Mouse (Mus musculus): ENCODE measurements around the gene Gm5105. TPM values are rescaled to one million over a fixed set of nuclear protein-coding genes. Genes with fewer than 3 reads are reported as not detected.

Gm5105 gene
- polyA plus RNA-seq, 1 experiment: not detected

DNA sequence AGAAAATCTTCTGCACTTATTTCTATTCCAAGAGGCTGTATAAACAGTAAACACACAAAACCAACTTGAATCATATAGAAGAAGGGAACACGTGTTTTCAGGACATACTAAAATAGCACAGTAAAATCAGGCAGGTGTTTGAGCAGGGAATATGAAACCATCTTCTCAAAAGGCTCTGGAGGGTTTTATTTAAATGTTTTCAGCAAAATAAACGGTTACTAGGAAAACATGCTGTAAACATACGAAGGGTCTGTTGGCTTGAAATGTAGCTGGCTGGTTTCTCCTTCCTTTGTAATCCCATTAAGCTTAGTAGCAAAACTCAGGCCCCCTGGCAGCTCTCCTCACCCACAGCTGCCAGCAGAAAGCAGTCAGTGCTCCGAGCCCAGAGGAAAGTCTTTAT lies 9.0 kb downstream of the Gm5105 start:
- peaks cover 51% of the 10 kb centered on the region for H3K4me1 ChIP-seq
- peaks cover 3% of the 10 kb centered on the region for H3K27me3 ChIP-seq (replicated peaks)
- TF ChIP-seq GATA1 (IDR thresholded peaks at IDR 0.05; ENCODE audit: borderline replicate concordance, low read length): no peak
- no peak for TF ChIP-seq FLI1 (IDR thresholded peaks at IDR 0.05; ENCODE audit: low read length)
- no peak overlapping the region for H3K4me3 ChIP-seq (replicated peaks)
- no peaks in the 10 kb centered on the region for H3K9me3 ChIP-seq
- H3K36me3 ChIP-seq (replicated peaks; ENCODE audit: low read length): no peaks in the 10 kb centered on the region

DNA sequence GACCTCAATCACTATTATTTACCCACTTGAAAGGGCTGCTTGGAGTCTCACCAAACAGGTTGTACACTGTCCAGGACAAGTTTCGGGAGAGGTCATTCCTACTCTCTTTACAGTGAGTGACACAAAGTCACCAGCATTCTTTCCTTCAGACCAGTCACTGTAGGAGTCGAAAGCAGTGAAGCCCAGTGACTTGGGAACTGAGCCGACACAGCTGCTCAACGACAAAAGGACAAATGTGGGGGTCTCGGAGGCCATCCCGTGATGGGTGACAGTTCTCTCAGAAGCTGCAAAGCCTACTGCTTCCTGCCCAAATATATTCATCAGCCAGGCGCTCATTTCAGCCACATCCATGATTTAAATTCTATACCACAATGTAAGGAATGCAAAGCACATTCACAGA lies 10.2 kb downstream of the Gm5105 start:
- H3K4me1 ChIP-seq: peaks cover 45% of the 10 kb centered on the region
- no peaks in the 10 kb centered on the region for H3K9me3 ChIP-seq
- TF ChIP-seq GATA1 (IDR thresholded peaks at IDR 0.05; ENCODE audit: borderline replicate concordance, low read length) (no peak), FLI1 (IDR thresholded peaks at IDR 0.05; ENCODE audit: low read length) (no peak)
- H3K36me3 ChIP-seq (replicated peaks; ENCODE audit: low read length): no peaks in the 10 kb centered on the region
- H3K27me3 ChIP-seq (replicated peaks): peaks cover 5% of the 10 kb centered on the region
- no peak overlapping the region for H3K4me3 ChIP-seq (replicated peaks)

DNA sequence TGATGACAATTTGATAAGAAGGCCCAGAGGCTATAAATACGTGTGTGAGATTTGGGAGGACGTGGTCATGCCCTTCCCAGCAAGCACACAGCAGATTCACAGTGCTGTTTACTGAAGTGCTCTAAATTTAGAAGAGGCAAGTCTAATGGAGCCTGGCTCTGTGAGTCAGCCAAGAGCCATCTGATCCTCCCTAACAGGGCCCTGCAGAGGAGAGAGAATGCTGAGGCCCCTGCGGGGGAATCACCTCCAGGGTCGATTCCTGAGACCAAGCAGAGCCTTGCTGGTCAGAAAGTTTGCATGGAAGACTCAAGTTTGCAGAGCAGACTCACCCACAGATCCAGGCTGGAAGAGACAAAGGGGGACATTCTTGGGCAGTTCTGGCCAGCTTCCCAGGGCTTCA lies 13.2 kb downstream of the Gm5105 start:
- peaks cover 18% of the 10 kb centered on the region for H3K4me1 ChIP-seq
- H3K36me3 ChIP-seq (replicated peaks; ENCODE audit: low read length): no peaks in the 10 kb centered on the region
- no peaks in the 10 kb centered on the region for H3K9me3 ChIP-seq
- peaks cover 9% of the 10 kb centered on the region for H3K27me3 ChIP-seq (replicated peaks)
- no peak overlapping the region for H3K4me3 ChIP-seq (replicated peaks)
- TF ChIP-seq GATA1 (IDR thresholded peaks at IDR 0.05; ENCODE audit: borderline replicate concordance, low read length) (no peak), FLI1 (IDR thresholded peaks at IDR 0.05; ENCODE audit: low read length) (no peak)

DNA sequence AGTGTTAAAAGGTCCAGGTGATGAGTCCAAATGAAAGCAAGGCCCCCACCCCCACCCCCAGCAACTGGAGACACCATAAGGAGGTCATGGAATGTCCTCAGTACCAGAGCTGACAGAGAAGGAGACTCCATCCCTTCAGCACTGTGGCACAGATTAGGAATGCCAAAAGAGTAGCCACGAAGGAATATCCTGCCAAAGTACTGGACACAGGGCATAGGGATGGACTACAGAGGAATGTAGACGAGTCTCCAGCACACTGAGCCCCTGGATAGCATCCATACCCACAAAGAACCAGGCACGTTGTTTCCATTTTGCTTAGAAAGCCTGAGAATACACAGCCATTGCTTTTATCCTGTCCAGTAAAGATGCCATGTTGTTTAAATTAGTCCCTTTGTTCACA lies 15.8 kb downstream of the Gm5105 start:
- peaks cover 7% of the 10 kb centered on the region for H3K27me3 ChIP-seq (replicated peaks)
- H3K4me1 ChIP-seq: peaks cover 18% of the 10 kb centered on the region
- no peaks in the 10 kb centered on the region for H3K9me3 ChIP-seq
- H3K4me3 ChIP-seq (replicated peaks): no peak overlapping the region
- TF ChIP-seq GATA1 (IDR thresholded peaks at IDR 0.05; ENCODE audit: borderline replicate concordance, low read length): no peak
- no peak for TF ChIP-seq FLI1 (IDR thresholded peaks at IDR 0.05; ENCODE audit: low read length)
- H3K36me3 ChIP-seq (replicated peaks; ENCODE audit: low read length): no peaks in the 10 kb centered on the region

DNA sequence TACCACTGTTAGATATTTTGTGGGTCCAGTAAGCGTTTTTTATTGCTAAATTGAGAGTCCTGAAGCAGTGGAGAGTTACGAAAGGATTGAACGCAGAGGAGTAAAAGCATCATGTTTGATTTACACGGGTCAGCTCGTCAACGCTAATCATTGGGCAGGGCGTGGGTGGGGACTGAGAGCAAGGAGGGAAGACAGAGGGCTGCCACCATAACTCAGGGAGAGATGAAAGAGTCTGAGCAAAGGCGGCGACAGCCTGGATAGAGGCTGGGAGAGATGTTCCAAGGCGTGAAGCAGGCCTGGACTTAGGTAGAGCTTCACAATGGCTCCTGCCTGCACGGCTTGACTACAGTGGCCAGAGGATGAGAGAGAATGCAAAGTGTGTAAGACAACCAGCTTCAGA lies 16.4 kb downstream of the Gm5105 start:
- no peak overlapping the region for H3K4me3 ChIP-seq (replicated peaks)
- H3K4me1 ChIP-seq: peaks cover 20% of the 10 kb centered on the region
- no peaks in the 10 kb centered on the region for H3K9me3 ChIP-seq
- H3K27me3 ChIP-seq (replicated peaks): peaks cover 7% of the 10 kb centered on the region
- TF ChIP-seq FLI1 (IDR thresholded peaks at IDR 0.05; ENCODE audit: low read length) (no peak), GATA1 (IDR thresholded peaks at IDR 0.05; ENCODE audit: borderline replicate concordance, low read length) (no peak)
- no peaks in the 10 kb centered on the region for H3K36me3 ChIP-seq (replicated peaks; ENCODE audit: low read length)

DNA sequence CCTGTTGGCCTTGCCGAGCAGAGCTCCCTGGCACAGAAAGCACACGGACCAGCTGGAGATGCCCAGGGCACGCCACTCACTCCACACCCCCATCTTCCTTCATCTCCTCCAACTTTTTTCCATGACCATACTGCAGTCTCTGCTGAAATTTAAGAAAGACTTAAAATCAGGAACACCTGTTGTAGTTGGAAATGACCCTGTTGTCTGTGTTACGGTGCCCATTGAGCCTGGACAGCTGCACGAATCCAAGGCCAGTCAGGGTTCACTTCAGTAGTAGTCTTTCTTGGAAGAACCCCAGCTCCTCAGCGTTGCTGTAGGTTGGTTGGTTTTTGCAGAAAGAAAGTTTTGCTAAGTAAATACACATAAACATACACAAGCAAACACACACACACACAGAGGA lies 17.6 kb downstream of the Gm5105 start:
- H3K4me3 ChIP-seq (replicated peaks): no peak overlapping the region
- H3K36me3 ChIP-seq (replicated peaks; ENCODE audit: low read length): no peaks in the 10 kb centered on the region
- peaks cover 21% of the 10 kb centered on the region for H3K4me1 ChIP-seq
- H3K27me3 ChIP-seq (replicated peaks): peaks cover 7% of the 10 kb centered on the region
- no peaks in the 10 kb centered on the region for H3K9me3 ChIP-seq
- TF ChIP-seq GATA1 (IDR thresholded peaks at IDR 0.05; ENCODE audit: borderline replicate concordance, low read length) (no peak), FLI1 (IDR thresholded peaks at IDR 0.05; ENCODE audit: low read length) (no peak)

DNA sequence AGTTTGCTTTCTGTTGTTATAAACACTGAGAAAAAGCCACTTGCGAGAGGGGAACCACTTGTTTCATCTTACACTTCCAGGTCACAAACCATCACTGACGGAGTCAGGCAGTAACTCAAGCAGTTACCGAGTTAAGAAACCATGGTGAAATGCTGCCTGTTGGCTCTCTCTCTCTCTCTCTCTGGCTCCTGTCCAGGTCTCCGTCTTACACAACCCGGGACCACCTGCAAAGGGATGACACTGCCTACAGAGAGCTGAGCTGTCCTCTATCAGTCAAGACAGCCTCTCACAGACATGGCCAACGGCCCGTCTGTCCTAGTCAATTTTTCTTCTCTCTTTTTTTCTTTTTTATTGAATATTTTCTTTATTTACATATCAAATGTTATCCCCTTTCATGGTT lies 23.9 kb downstream of the Gm5105 start:
- no peak for TF ChIP-seq GATA1 (IDR thresholded peaks at IDR 0.05; ENCODE audit: borderline replicate concordance, low read length)
- TF ChIP-seq FLI1 (IDR thresholded peaks at IDR 0.05; ENCODE audit: low read length): no peak
- Histone ChIP-seq H3K4me3 (replicated peaks) (no peak overlapping the region), H3K4me1 (peaks cover 8% of the 10 kb centered on the region), H3K27me3 (replicated peaks) (no peaks in the 10 kb centered on the region), H3K36me3 (replicated peaks; ENCODE audit: low read length) (no peaks in the 10 kb centered on the region), H3K9me3 (no peaks in the 10 kb centered on the region)

- TF ChIP-seq GATA1 (IDR thresholded peaks at IDR 0.05; ENCODE audit: borderline replicate concordance, low read length) (no peak), FLI1 (IDR thresholded peaks at IDR 0.05; ENCODE audit: low read length) (no peak)
- no peak overlapping the region for H3K4me3 ChIP-seq (replicated peaks)
- H3K4me1 ChIP-seq: peaks cover 8% of the 10 kb centered on the region
- no peaks in the 10 kb centered on the region for H3K9me3 ChIP-seq
- no peaks in the 10 kb centered on the region for H3K36me3 ChIP-seq (replicated peaks; ENCODE audit: low read length)
- no peaks in the 10 kb centered on the region for H3K27me3 ChIP-seq (replicated peaks)
Observed at GRCm38 (mm10) chr3:138041591-138042301, 25.4 kb downstream of the Gm5105 start.

DNA sequence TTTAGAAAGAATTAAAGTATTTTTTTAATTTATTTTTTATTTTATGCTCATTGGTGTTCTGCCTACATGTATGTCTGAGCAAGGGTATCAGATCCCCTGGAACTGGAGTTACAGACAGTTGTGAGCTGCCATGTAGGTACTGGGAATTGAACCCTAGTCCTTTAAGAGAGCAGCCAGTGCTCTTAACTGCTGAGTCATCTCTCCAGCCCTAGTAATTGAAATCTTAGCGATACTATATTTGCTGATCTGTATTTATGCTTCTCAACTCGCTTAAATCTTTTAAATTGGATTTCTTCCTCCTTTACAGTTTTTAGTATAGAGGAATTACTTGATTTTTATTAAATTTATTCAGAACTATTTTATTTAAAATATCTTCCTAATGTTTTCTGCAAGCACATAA lies 26.2 kb downstream of the Gm5105 start:
- H3K27me3 ChIP-seq (replicated peaks): no peaks in the 10 kb centered on the region
- no peak for TF ChIP-seq GATA1 (IDR thresholded peaks at IDR 0.05; ENCODE audit: borderline replicate concordance, low read length)
- no peak for TF ChIP-seq FLI1 (IDR thresholded peaks at IDR 0.05; ENCODE audit: low read length)
- H3K9me3 ChIP-seq: no peaks in the 10 kb centered on the region
- no peak overlapping the region for H3K4me3 ChIP-seq (replicated peaks)
- peaks cover 8% of the 10 kb centered on the region for H3K4me1 ChIP-seq
- H3K36me3 ChIP-seq (replicated peaks; ENCODE audit: low read length): no peaks in the 10 kb centered on the region

DNA sequence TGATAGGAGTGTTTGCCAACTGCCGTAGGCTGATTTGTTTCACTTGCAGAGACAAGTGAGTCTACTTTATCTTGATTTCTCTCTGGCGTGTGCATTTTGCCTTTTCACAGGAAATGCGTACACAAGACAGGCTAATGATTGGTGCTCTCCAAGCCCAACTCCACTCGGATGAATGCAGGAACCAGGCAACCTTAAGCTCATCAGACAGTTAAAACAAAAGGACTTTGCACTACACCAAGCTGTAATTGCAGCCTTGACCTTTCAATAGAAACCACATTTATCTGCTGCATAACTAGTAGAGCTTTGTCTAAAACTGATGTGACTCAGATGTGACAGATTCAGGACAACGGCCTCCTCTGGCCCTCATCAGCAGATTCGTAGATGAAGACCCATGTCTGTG lies 33.2 kb downstream of the Gm5105 start:
- Histone ChIP-seq H3K9me3 (no peaks in the 10 kb centered on the region), H3K36me3 (replicated peaks; ENCODE audit: low read length) (no peaks in the 10 kb centered on the region), H3K4me3 (replicated peaks) (no peak overlapping the region), H3K4me1 (peaks cover 37% of the 10 kb centered on the region), H3K27me3 (replicated peaks) (no peaks in the 10 kb centered on the region)
- no peak for TF ChIP-seq GATA1 (IDR thresholded peaks at IDR 0.05; ENCODE audit: borderline replicate concordance, low read length)
- no peak for TF ChIP-seq FLI1 (IDR thresholded peaks at IDR 0.05; ENCODE audit: low read length)
